Mouse (Mus musculus): ENCODE measurements around the gene Dbi.

DNA sequence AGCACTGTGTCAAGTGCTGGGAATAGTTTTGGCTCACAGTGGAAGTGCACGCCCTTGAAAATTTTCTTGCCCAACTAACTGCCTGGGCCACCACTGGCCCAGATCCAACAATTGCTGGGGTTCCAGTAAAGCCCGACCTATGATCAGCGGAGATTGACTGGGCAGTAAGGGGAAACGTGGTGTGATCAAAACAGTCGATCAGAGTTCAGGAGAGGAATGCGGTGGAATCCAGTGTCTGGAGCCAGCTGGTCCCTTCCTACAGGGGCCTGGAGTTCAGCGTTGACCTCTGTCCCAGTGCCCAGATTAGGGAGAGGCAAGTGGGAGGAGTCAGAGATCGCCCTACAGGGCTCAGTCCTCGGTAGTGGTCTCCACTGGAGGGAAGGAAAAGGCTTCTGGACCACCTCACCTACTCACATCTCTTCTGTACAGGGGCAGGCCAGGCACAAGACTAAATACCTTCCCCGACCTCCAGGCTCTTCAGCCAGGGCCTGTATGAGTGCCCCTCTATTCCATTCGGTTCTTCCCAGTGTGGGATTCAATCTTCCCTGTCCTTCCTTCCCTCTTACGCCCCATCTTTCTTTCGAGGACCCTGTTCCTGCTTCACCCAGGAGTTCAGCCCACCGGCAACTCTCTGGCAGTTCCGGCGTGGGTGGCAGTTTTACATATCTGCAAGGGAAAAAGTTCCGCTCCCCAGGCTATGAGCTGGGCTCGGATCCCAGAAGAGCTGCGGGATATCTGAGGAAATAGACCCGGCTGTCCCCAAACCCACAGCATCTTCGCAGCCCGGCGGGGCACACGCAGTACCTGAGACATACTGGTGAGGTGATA, 523 bp downstream of the Dbi start:
- TF ChIP-seq ZC3H11A (IDR thresholded peaks at IDR 0.05; ENCODE audit: borderline replicate concordance, low read depth, low read length) (no peak), CHD2 (IDR thresholded peaks at IDR 0.05; ENCODE audit: low read depth, low read length) (no peak), HCFC1 (IDR thresholded peaks at IDR 0.05; ENCODE audit: borderline replicate concordance, insufficient read depth, low read length) (no peak)
